Mouse (Mus musculus) E14TG2a.4 (cell line): ENCODE results near the gene M6pr.

ENCODE experiments used
- CTCF ChIP-seq: conservative IDR thresholded peaks from 2 replicates; pipeline ENCODE4 v1.5.1; 2014; ENCODE audit warnings: low read length
- NANOG ChIP-seq: IDR thresholded peaks from 2 replicates; pipeline ENCODE4 v1.6.1; 2014; ENCODE audit warnings: borderline replicate concordance, low read length, mixed read lengths

GRCm38 (mm10) chr6:122262543-122262942 lies 46.0 kb upstream of the M6pr start:
- TF ChIP-seq CTCF (no peak), NANOG (no peak)
